Mouse (Mus musculus) adipocyte (in vitro differentiated cells): Measurements from ENCODE around the gene Nkx3-2.

Source experiments
- DNase-seq: peaks from one replicate; pipeline ENCODE4 v3.0.0-alpha.2; 2016; ENCODE audit warnings: low spot score

The Nkx3-2 gene

GRCm38 (mm10) chr5:41762141-41762946 lies 2.0 kb downstream of the Nkx3-2 start:
- no peak for DNase-seq

GRCm38 (mm10) chr5:41761509-41762140 lies 2.7 kb downstream of the Nkx3-2 start:
- DNase-seq, result no peak

- DNase-seq, result no peak
These were observed 3.3 kb downstream of the Nkx3-2 start for GRCm38 (mm10) chr5:41760831-41761508.

- DNase-seq, result no peak
These were observed 4.2 kb downstream of the Nkx3-2 start for GRCm38 (mm10) chr5:41760071-41760470.

GRCm38 (mm10) chr5:41758671-41759639 lies 5.3 kb downstream of the Nkx3-2 start:
- DNase-seq, result no peak

- no peak for DNase-seq
These were observed 7.0 kb downstream of the Nkx3-2 start for GRCm38 (mm10) chr5:41757338-41757737.

- no peak for DNase-seq
These were observed 7.9 kb downstream of the Nkx3-2 start for GRCm38 (mm10) chr5:41756396-41756795.

- no peak for DNase-seq
These were observed 8.8 kb downstream of the Nkx3-2 start for GRCm38 (mm10) chr5:41755373-41755960.

GRCm38 (mm10) chr5:41754836-41755235 lies 9.5 kb downstream of the Nkx3-2 start:
- DNase-seq, result no peak

- no peak for DNase-seq
These were observed 10.0 kb downstream of the Nkx3-2 start for GRCm38 (mm10) chr5:41754226-41754775.

- DNase-seq, result no peak
These were observed 11.6 kb downstream of the Nkx3-2 start for GRCm38 (mm10) chr5:41752721-41753120.

GRCm38 (mm10) chr5:41744898-41745780 lies 19.2 kb downstream of the Nkx3-2 start:
- no peak for DNase-seq

GRCm38 (mm10) chr5:41744234-41744633 lies 20.1 kb downstream of the Nkx3-2 start:
- DNase-seq, result no peak

GRCm38 (mm10) chr5:41738817-41739216 lies 25.5 kb downstream of the Nkx3-2 start:
- DNase-seq, result no peak

GRCm38 (mm10) chr5:41737039-41737438 lies 27.3 kb downstream of the Nkx3-2 start:
- no peak for DNase-seq

- DNase-seq, result no peak
These were observed 37.3 kb downstream of the Nkx3-2 start for GRCm38 (mm10) chr5:41727017-41727416.

- no peak for DNase-seq
These were observed 38.7 kb downstream of the Nkx3-2 start for GRCm38 (mm10) chr5:41725573-41725972.
